Comparison of ENCODE assay signal across 8 mouse cellular contexts in the genomic region with DNA sequence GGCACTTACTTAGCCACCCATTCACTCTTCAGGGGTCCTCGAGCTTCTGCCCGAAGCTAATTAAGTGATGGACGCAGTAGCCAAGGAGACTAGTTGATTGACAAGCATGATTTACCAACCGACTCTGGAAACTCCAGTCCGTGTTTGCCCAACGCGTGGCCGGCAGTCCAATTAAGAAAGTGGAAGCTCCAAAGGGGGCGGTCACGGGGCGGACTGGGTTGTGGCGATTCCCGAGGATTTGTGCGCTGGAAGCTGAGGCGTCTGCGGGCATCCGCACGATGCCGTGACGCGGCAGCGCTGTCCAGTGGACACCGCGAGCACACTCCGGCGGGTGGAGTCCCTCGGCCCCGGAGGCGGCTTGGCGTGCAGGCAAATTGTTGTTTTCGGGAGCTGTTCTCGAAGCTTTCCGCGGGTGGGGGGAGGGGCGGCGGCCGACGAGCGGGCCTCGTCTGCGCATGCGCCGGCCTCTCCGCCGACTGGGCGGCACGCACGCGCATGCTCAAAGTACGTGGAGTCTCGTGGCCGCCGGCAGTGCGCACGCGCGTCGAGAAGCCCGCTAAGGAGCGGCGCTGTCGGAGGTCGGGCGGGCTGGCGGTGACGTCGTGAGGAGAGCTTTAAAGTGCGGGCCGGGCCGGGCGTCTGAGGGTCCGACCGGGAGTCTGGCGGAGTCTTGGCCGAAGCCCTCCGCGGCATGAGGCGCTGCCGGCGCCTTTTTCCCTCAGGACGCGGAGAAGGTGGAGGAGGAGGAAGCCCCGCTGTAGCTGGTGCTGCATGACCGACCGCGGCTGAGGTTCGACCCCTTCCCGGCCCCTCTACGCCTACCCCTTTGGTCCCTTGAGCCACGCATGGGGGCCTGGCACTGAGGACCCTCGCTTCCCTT. TPM values are rescaled to one million over a fixed set of nuclear protein-coding genes. Genes with fewer than 3 reads are reported as not detected.
A peak's percentile ranks its signal among the peaks of the same experiment; 100 is the strongest.
DNase-seq lines count a peak whose midpoint lies in the region; ATAC-seq and TF ChIP-seq lines count a peak whose summit lies in the region.

No protein-coding gene starts in this region.

- peak overlapping the region; percentile 94 for H3K9ac ChIP-seq in embryonic facial prominence, embryonic 15.5 days
- H3K9ac ChIP-seq in limb, embryonic 14.5 days (ENCODE audit: low read depth, low read length, severe bottlenecking) = peak overlapping the region; percentile 89
- peak overlapping the region; percentile 76 for H3K9ac ChIP-seq in midbrain, postnatal 0 days (replicated peaks; ENCODE audit: low read length, poor library complexity, severe bottlenecking)

- peaks cover 3% of the 10 kb centered on the region for H3K4me1 ChIP-seq in bone marrow, adult 2 months (ENCODE audit: control insufficient read depth, insufficient read depth, low read length)
- H3K4me1 ChIP-seq in embryonic facial prominence, embryonic 15.5 days = peaks cover 33% of the 10 kb centered on the region
- H3K4me1 ChIP-seq in limb, embryonic 14.5 days (ENCODE audit: control insufficient read depth, insufficient read depth, low read length) = peaks cover 20% of the 10 kb centered on the region
- H3K4me1 ChIP-seq in midbrain, postnatal 0 days (ENCODE audit: insufficient read depth, low read length) = peaks cover 19% of the 10 kb centered on the region

- no peaks in the 10 kb centered on the region for H3K9me3 ChIP-seq in embryonic facial prominence, embryonic 15.5 days (replicated peaks)
- no peaks in the 10 kb centered on the region for H3K9me3 ChIP-seq in limb, embryonic 14.5 days (ENCODE audit: control insufficient read depth, low read length)
- H3K9me3 ChIP-seq in midbrain, postnatal 0 days (ENCODE audit: low read length) = no peaks in the 10 kb centered on the region

- peak overlapping the region; percentile 81 for H3K4me2 ChIP-seq in embryonic facial prominence, embryonic 15.5 days (replicated peaks)
- peak overlapping the region; percentile 91 for H3K4me2 ChIP-seq in limb, embryonic 14.5 days (replicated peaks; ENCODE audit: low read depth, low read length, severe bottlenecking)
- H3K4me2 ChIP-seq in midbrain, postnatal 0 days (ENCODE audit: low read depth, low read length, poor library complexity, severe bottlenecking) = peak overlapping the region; percentile 98

- TF ChIP-seq POLR2A in bone marrow, adult 2 months (IDR thresholded peaks at IDR 0.05; ENCODE audit: borderline replicate concordance, control insufficient read depth, low read depth, low read length) = peak; percentile 65; the same call in 1 of the 2 replicates
- 0 out of 2 replicates have a peak, but pooled peaks have one; percentile 37 for TF ChIP-seq POLR2A in limb, embryonic 14.5 days (IDR thresholded peaks at IDR 0.05; ENCODE audit: borderline replicate concordance, extremely low read depth, insufficient read depth, insufficient read length)

- peak; percentile 100 for DNase-seq in 416B (ENCODE audit: low read depth)
- peak; percentile 96 for DNase-seq in heart, adult 8-10 months (ENCODE audit: low spot score)
- peak; percentile 99 for DNase-seq in kidney, adult 9 months
- peak; percentile 98 for DNase-seq in limb, embryonic 14.5 days (ENCODE audit: low spot score)
- DNase-seq in midbrain, postnatal 0 days (ENCODE audit: low spot score) = peak; percentile 99
- peak; percentile 88 to 92 for DNase-seq in spleen, postnatal 14 days (ENCODE audit: low spot score in 2 of 2)

- peaks cover 10% of the 10 kb centered on the region for H3K36me3 ChIP-seq in embryonic facial prominence, embryonic 15.5 days
- peaks cover 23% of the 10 kb centered on the region for H3K36me3 ChIP-seq in limb, embryonic 14.5 days (ENCODE audit: control insufficient read depth, insufficient read depth, low read length)
- peaks cover 4% of the 10 kb centered on the region; the same call in 1 of the 2 replicates for H3K36me3 ChIP-seq in midbrain, postnatal 0 days (ENCODE audit: insufficient read depth, low read length)

- WGBS in bone marrow, adult 2 months = under 1% methylated on average over 90 of the region's 91 CpGs
- WGBS in embryonic facial prominence, embryonic 15.5 days = under 1% methylated on average over 91 of the region's 91 CpGs
- WGBS in limb, embryonic 14.5 days = under 1% methylated on average over 75 of the region's 91 CpGs
- under 1% methylated on average over 85 of the region's 91 CpGs for WGBS in midbrain, postnatal 0 days

- H3K4me3 ChIP-seq in bone marrow, adult 2 months (replicated peaks; ENCODE audit: control insufficient read depth, low read depth, low read length) = peak overlapping the region; percentile 94
- peak overlapping the region; percentile 94 for H3K4me3 ChIP-seq in embryonic facial prominence, embryonic 15.5 days (replicated peaks)
- H3K4me3 ChIP-seq in limb, embryonic 14.5 days (replicated peaks; ENCODE audit: low read length) = peak overlapping the region; percentile 95
- peak overlapping the region; percentile 93 for H3K4me3 ChIP-seq in midbrain, postnatal 0 days (ENCODE audit: low read depth, low read length)

- ATAC-seq in embryonic facial prominence, embryonic 15.5 days (ENCODE audit: insufficient number of reproducible peaks, low FRiP score, low TSS enrichment, low read depth) = peak; percentile 92
- peak; percentile 88 for ATAC-seq in limb, embryonic 14.5 days (ENCODE audit: low FRiP score, low read depth)
- ATAC-seq in midbrain, postnatal 0 days (ENCODE audit: low FRiP score) = peak; percentile 94

- no peak; the same call in 1 of the 2 replicates for TF ChIP-seq CTCF in bone marrow, adult 2 months (IDR thresholded peaks at IDR 0.05; ENCODE audit: control insufficient read depth, insufficient read depth, low read length)
- peak; percentile 37; the same call in 1 of the 2 replicates for TF ChIP-seq CTCF in midbrain, postnatal 0 days (IDR thresholded peaks at IDR 0.05)

- no peaks in the 10 kb centered on the region for H3K27me3 ChIP-seq in embryonic facial prominence, embryonic 15.5 days
- no peaks in the 10 kb centered on the region for H3K27me3 ChIP-seq in limb, embryonic 14.5 days (ENCODE audit: control insufficient read depth, insufficient read depth, low read length)
- H3K27me3 ChIP-seq in midbrain, postnatal 0 days (ENCODE audit: insufficient read depth, low read length) = no peaks in the 10 kb centered on the region

- peak overlapping the region; percentile 98 for H3K27ac ChIP-seq in bone marrow, adult 2 months (ENCODE audit: control insufficient read depth, insufficient read depth, low read depth, low read length, poor library complexity)
- peak overlapping the region; percentile 100 for H3K27ac ChIP-seq in embryonic facial prominence, embryonic 15.5 days (replicated peaks)
- H3K27ac ChIP-seq in limb, embryonic 14.5 days (replicated peaks; ENCODE audit: low read depth, low read length) = peak overlapping the region; percentile 100
- H3K27ac ChIP-seq in midbrain, postnatal 0 days (ENCODE audit: low read depth, low read length) = peak overlapping the region; percentile 98

RNA-seq across cellular contexts. Expression of gene Alkbh5, which starts 1.5 kb away (rescaled TPM):
- polyA plus RNA-seq in bone marrow, adult 2 months (2011; ENCODE audit: insufficient read depth, insufficient read length, low replicate concordance, missing spikeins) = 16.7 and 19.5 TPM in 2 replicates
- 36.8 and 38.6 TPM in 2 replicates for polyA plus RNA-seq in embryonic facial prominence, embryonic 15.5 days (2015; fragmentation: Nextera tagmentation; extraction: Ambion mirVana)
- 10 to 100 TPM; 81.3 to 88.8 (median 82.6) TPM for total RNA-seq in heart, adult 8-10 months (2022)
- 19.3 and 24.0 TPM in 2 replicates for polyA plus RNA-seq in limb, embryonic 14.5 days (2012; rRNA removed)
- 30.2 and 31.9 TPM in 2 replicates for polyA plus RNA-seq in limb, embryonic 14.5 days (2014; fragmentation: Nextera tagmentation; extraction: Ambion mirVana)
- 32.0 and 34.0 TPM in 2 replicates for total RNA-seq in midbrain, postnatal 0 days (2014; rRNA removed)
- 18.4 and 23.1 TPM in 2 replicates for polyA plus RNA-seq in midbrain, postnatal 0 days (2015; fragmentation: Nextera tagmentation; extraction: Ambion mirVana)

Comparison
In these comparisons a context has a peak if more than half of its experiments do, and no peak if none do; other contexts are left out.
1. Peak in every context shown above with its lines: DNase-seq, ATAC-seq, H3K4me3 ChIP-seq and H3K27ac ChIP-seq.